Mouse (Mus musculus) E14TG2a.4 (cell line): ENCODE measurements around the gene Ptpra.

Experiments used
- H3K27me3 ChIP-seq: 2 replicates; pipeline ENCODE4 v1.6.1; 2014; ENCODE audit warnings: low read length, control low read depth; ENCODE audit not compliant: insufficient read depth
- H3K36me3 ChIP-seq: 2 replicates; pipeline ENCODE4 v1.6.1; 2014; ENCODE audit warnings: low read length, control low read depth; ENCODE audit not compliant: insufficient read depth
- H3K4me1 ChIP-seq: replicated peaks from 2 replicates; pipeline ENCODE4 v1.6.1; 2014; ENCODE audit warnings: low read depth, low read length, control low read depth
- H3K4me3 ChIP-seq: replicated peaks from 2 replicates; pipeline ENCODE4 v1.5.1; 2014; ENCODE audit warnings: mild to moderate bottlenecking, low read length
- H3K9me3 ChIP-seq: 2 replicates; pipeline ENCODE4 v1.6.1; 2014; ENCODE audit warnings: low read length, control low read depth
- CTCF ChIP-seq: conservative IDR thresholded peaks from 2 replicates; pipeline ENCODE4 v1.5.1; 2014; ENCODE audit warnings: low read length
- NANOG ChIP-seq: IDR thresholded peaks from 2 replicates; pipeline ENCODE4 v1.6.1; 2014; ENCODE audit warnings: borderline replicate concordance, low read length, mixed read lengths
- POU5F1 ChIP-seq: IDR thresholded peaks from 2 replicates; pipeline ENCODE4 v1.6.1; 2014; ENCODE audit warnings: low read length, borderline replicate concordance

Ptpra gene

GRCm38 (mm10) chr2:130452266-130452665 lies 2.2 kb downstream of the Ptpra start:
- Histone ChIP-seq H3K4me1 (peaks cover 17% of the 10 kb centered on the region), H3K4me3 (no peak overlapping the region), H3K36me3 (no peaks in the 10 kb centered on the region), H3K27me3 (peaks cover 37% of the 10 kb centered on the region), H3K9me3 (no peaks in the 10 kb centered on the region)
- TF ChIP-seq NANOG (no peak), POU5F1 (no peak), CTCF (no peak)

- Histone ChIP-seq H3K36me3 (no peaks in the 10 kb centered on the region), H3K27me3 (peaks cover 31% of the 10 kb centered on the region), H3K4me1 (peaks cover 17% of the 10 kb centered on the region), H3K4me3 (no peak overlapping the region), H3K9me3 (no peaks in the 10 kb centered on the region)
- TF ChIP-seq POU5F1 (no peak), CTCF (no peak), NANOG (no peak)
Observed at GRCm38 (mm10) chr2:130453421-130453820, 3.3 kb downstream of the Ptpra start.

- peaks cover 19% of the 10 kb centered on the region for H3K27me3 ChIP-seq
- H3K36me3 ChIP-seq: no peaks in the 10 kb centered on the region
- peaks cover 9% of the 10 kb centered on the region; the same call in 1 of the 2 replicates for H3K4me1 ChIP-seq
- no peaks in the 10 kb centered on the region for H3K9me3 ChIP-seq
- no peak overlapping the region for H3K4me3 ChIP-seq
- no peak for TF ChIP-seq POU5F1
- TF ChIP-seq NANOG: no peak
- no peak for TF ChIP-seq CTCF
Observed at GRCm38 (mm10) chr2:130454748-130455370, 4.8 kb downstream of the Ptpra start.

GRCm38 (mm10) chr2:130457871-130458270 lies 7.8 kb downstream of the Ptpra start:
- no peak overlapping the region for H3K4me3 ChIP-seq
- H3K9me3 ChIP-seq: no peaks in the 10 kb centered on the region
- H3K4me1 ChIP-seq: no peaks in the 10 kb centered on the region
- no peaks in the 10 kb centered on the region for H3K27me3 ChIP-seq
- TF ChIP-seq POU5F1: no peak
- H3K36me3 ChIP-seq: no peaks in the 10 kb centered on the region

- Histone ChIP-seq H3K4me3 (no peak overlapping the region), H3K4me1 (no peaks in the 10 kb centered on the region), H3K27me3 (no peaks in the 10 kb centered on the region), H3K9me3 (no peaks in the 10 kb centered on the region), H3K36me3 (no peaks in the 10 kb centered on the region)
- no peak for TF ChIP-seq POU5F1
- TF ChIP-seq NANOG: no peak
- TF ChIP-seq CTCF: no peak
Observed at GRCm38 (mm10) chr2:130459576-130459975, 9.5 kb downstream of the Ptpra start.

- no peaks in the 10 kb centered on the region for H3K9me3 ChIP-seq
- no peaks in the 10 kb centered on the region for H3K27me3 ChIP-seq
- no peak overlapping the region for H3K4me3 ChIP-seq
- TF ChIP-seq NANOG (no peak), POU5F1 (no peak), CTCF (no peak)
- H3K4me1 ChIP-seq: no peaks in the 10 kb centered on the region
- no peaks in the 10 kb centered on the region for H3K36me3 ChIP-seq
Observed at GRCm38 (mm10) chr2:130461287-130462071, 11.4 kb downstream of the Ptpra start.

- TF ChIP-seq CTCF: no peak
- no peak for TF ChIP-seq POU5F1
- no peak for TF ChIP-seq NANOG
- Histone ChIP-seq H3K36me3 (no peaks in the 10 kb centered on the region), H3K27me3 (no peaks in the 10 kb centered on the region), H3K4me3 (no peak overlapping the region), H3K9me3 (no peaks in the 10 kb centered on the region), H3K4me1 (peaks cover 19% of the 10 kb centered on the region)
Observed at GRCm38 (mm10) chr2:130466438-130466837, 16.4 kb downstream of the Ptpra start.

GRCm38 (mm10) chr2:130469366-130469765 lies 19.3 kb downstream of the Ptpra start:
- Histone ChIP-seq H3K36me3 (no peaks in the 10 kb centered on the region), H3K4me1 (peaks cover 19% of the 10 kb centered on the region), H3K4me3 (no peak overlapping the region), H3K9me3 (no peaks in the 10 kb centered on the region), H3K27me3 (no peaks in the 10 kb centered on the region)
- TF ChIP-seq CTCF (no peak), POU5F1 (no peak), NANOG (no peak)
